Mouse (Mus musculus) mesoderm, embryonic 11.5 days (tissue): ENCODE data around the gene Zfp142.

Source experiments
- DNase-seq: peaks from one replicate; pipeline ENCODE4 v3.0.0-alpha.2; 2012; ENCODE audit warnings: low read depth, low spot score

Gene Zfp142

GRCm38 (mm10) chr1:74587773-74588445 lies at the start of gene Zfp142, which contains the start of gene Bcs1l:
Zfp142 (minus strand) TSS chr1:74588246.
Bcs1l (plus strand) TSS chr1:74588289.
- peak; percentile 99 for DNase-seq

GRCm38 (mm10) chr1:74632734-74633133 lies 44.7 kb upstream of the Zfp142 start:
- no peak for DNase-seq

- DNase-seq, result peak; percentile 32
Measured at GRCm38 (mm10) chr1:74628001-74628400, 40.0 kb upstream of the Zfp142 start.

GRCm38 (mm10) chr1:74626076-74626475 lies 38.0 kb upstream of the Zfp142 start:
- DNase-seq, result no peak

- no peak for DNase-seq
Measured at GRCm38 (mm10) chr1:74624183-74624582, 36.1 kb upstream of the Zfp142 start.

GRCm38 (mm10) chr1:74601267-74601962 lies 13.4 kb upstream of the Zfp142 start, which contains the start of the genes Rnf25 and Stk36:
Rnf25 (minus strand) TSS chr1:74601397.
Stk36 (plus strand) TSS chr1:74601445.
- peak; percentile 87 for DNase-seq

- no peak for DNase-seq
Measured at GRCm38 (mm10) chr1:74600501-74601266, 12.6 kb upstream of the Zfp142 start.

- no peak for DNase-seq
Measured at GRCm38 (mm10) chr1:74594434-74594833, 6.4 kb upstream of the Zfp142 start.

- DNase-seq, result no peak
Measured at GRCm38 (mm10) chr1:74587233-74587772, 743 bp downstream of the Zfp142 start.

- no peak for DNase-seq
Measured at GRCm38 (mm10) chr1:74584616-74585398, 3.2 kb downstream of the Zfp142 start.

- no peak for DNase-seq
Measured at GRCm38 (mm10) chr1:74582621-74583020, 5.4 kb downstream of the Zfp142 start.

GRCm38 (mm10) chr1:74569739-74570719 lies 18.0 kb downstream of the Zfp142 start:
- DNase-seq, result no peak

- no peak for DNase-seq
Measured at GRCm38 (mm10) chr1:74565834-74566233, 22.2 kb downstream of the Zfp142 start.

- no peak for DNase-seq
Measured at GRCm38 (mm10) chr1:74559061-74559460, 29.0 kb downstream of the Zfp142 start.

GRCm38 (mm10) chr1:74544184-74544583 lies 43.9 kb downstream of the Zfp142 start, which contains the start of gene Usp37:
Usp37 (minus strand) TSS chr1:74544284.
- DNase-seq, result no peak

- peak; percentile 14 for DNase-seq
Measured at GRCm38 (mm10) chr1:74542451-74542961, 45.5 kb downstream of the Zfp142 start, which contains the start of gene Plcd4. Plcd4 (plus strand) TSS chr1:74542888.

- DNase-seq, result no peak
Measured at GRCm38 (mm10) chr1:74538650-74539049, 49.4 kb downstream of the Zfp142 start.

GRCm38 (mm10) chr1:74528589-74528988 lies 59.5 kb downstream of the Zfp142 start:
- DNase-seq, result no peak

GRCm38 (mm10) chr1:74524746-74525145 lies 63.3 kb downstream of the Zfp142 start:
- no peak for DNase-seq
